Mouse (Mus musculus): ENCODE data around the gene Camk1.
"Not testable (repeated sequence)": the region's sequence is repeated elsewhere in the genome, so short reads cannot be mapped to it uniquely, and the experiment has no call there.

Gene Camk1

DNA sequence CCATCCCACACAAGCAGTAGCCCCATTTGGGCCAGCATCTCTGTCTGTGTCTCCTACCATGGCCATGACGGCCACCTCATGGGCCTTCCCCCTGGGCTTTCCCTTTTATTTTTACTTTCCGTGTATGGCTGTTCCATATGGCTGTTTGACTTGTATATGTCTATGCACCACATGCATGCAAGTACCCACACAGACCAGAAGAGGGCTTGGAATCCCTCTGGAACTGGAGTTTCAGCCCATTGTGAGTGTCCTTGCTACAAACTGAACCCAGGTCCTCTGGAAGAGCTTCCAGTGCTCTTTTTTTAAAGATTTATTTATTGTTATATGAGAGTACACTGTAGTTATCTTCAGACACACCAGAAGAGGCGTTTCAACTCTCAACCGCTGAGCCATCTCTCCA lies 17.7 kb upstream of the Camk1 start:
- no peak for DNase-seq (ENCODE audit: low spot score in 2 of 2)

DNA sequence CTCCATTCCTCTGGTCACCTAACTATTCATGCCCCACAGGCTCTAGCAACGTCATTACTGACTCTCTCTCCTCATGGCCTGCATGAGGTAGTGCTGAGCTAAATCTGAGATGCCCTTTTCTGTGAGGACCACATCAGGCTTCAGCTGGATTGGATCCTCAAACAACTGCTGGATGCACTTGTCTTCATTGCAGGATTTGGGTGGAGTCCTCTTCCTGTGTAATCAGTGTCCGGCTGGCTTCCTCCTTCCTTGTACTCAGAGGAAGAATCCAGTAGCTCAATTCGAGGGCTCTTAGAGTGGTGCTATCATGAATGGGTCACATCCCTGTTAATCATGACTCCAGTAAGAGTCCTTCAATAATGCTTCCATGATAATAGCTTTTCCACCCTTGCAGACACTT lies 9.9 kb upstream of the Camk1 start:
- DNase-seq (ENCODE audit: low spot score in 2 of 2): no peak

DNA sequence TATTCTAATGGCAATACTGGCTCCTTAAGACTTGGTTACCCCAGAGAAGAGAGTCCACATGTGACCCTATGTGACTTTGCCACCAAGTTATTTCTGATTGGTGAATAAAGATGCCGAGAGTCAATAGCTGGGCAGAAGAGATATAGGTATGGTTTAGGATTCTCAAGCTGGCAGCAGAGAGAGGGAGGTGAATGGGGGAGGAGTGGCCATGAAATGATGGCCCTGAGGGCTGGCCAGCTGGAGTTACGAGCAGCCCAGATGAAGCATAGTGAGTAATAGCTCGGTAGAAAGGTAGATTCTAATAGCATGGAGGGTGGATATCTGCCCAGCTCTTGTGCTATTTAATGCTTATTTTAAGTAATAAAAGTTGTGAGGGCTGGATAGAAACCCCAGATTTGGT lies 9.0 kb upstream of the Camk1 start:
- DNase-seq (ENCODE audit: low spot score in 2 of 2): no peak

DNA sequence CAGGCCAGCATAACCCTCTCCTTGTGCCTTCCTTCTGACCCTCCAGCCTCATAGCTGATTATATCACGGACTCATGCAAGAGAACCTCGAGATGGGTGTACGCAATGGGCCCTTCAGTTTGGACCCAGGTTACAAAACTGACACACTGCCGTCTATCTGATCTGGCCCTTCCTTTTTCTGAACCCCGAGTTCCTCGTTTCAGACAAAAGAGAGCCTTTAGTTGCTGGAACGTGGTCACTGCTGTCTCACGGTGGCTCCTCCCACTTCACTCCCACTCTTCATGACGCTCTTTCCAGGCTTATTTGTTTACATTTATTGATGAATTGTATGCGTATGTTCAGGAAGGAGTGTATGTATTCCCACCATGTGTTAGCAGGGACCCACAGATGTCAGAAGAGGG lies 7.9 kb upstream of the Camk1 start:
- DNase-seq (ENCODE audit: low spot score in 2 of 2): no peak

DNA sequence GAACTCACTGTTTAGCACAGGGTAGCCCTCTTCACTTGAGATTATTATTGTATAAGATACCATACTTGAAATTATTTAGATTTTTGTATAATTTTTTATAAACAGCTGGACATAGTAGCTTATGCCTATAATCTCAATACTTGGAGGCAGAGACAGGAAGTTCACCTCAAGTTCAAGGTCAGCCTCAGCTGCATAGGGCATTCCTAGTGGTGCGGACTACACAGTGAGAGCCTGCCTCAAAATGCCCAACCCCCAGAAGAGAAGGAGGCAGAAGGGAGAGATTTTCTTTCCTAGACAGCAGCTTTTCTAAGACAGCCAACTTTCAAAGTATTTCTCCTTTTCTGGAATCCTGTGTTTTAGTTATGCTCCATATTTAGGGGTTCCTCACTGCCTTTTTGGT lies 7.4 kb upstream of the Camk1 start:
- no peak for DNase-seq (ENCODE audit: low spot score in 2 of 2)

DNA sequence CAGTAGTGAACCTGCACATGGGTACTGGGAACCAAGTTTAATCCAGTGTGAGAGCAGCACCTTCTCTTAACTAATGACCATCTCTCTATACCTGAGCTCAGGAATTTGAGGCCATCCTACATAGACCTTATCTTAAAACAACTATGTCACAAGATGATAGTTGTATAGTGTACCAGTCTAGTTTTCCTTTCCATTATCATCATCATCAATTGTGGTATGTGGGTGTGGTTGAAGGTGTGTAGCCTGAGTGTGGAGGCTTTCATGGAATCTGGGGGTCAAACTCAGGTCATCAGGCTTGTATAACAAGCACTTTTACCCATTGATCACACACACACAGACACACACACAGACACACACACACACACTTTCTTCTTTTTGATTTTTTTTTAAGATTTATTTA lies 6.8 kb upstream of the Camk1 start:
- DNase-seq (ENCODE audit: low spot score in 2 of 2): no peak

DNA sequence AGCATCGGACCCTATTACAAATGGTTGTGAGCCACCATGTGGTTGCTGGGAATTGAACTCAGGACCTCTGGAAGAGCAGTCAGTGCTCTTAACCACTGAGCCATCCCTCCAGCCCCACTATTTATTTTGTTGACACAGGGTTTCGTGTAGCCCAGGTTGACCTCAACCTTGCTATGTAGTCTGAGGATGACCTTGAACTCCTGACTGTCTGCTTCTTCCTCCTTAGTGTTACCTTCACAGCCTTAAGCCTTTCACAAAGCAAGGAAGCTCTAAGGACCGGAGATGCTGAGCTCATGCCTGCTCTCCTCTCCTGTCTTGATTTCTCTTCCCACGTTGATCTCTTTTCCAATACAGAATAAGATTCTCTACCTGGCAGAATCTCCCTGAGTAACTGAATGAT lies 3.1 kb upstream of the Camk1 start:
- DNase-seq (ENCODE audit: low spot score in 2 of 2): no peak

DNA sequence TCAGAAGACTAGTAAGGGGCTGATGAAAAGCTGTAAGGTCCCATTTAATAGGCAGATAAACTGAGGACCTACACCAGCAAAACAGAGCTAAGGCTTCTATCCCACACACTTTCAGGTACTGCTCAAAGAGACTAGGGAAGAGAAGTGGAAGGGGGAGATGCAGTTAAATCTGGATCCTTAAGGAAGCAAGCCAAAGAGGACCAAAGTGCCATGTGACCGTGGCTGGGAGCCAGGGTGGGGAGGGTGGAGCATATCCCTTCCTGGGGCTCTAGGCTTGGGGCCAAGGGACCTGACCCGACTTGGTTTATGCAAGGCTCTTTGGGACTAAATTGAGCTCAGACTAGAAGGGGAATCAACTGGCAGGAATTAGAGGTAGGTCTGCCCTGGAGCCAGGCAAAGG lies 537 bp upstream of the Camk1 start:
- DNase-seq (ENCODE audit: low spot score in 2 of 2): peak; percentile 68 to 74

DNA sequence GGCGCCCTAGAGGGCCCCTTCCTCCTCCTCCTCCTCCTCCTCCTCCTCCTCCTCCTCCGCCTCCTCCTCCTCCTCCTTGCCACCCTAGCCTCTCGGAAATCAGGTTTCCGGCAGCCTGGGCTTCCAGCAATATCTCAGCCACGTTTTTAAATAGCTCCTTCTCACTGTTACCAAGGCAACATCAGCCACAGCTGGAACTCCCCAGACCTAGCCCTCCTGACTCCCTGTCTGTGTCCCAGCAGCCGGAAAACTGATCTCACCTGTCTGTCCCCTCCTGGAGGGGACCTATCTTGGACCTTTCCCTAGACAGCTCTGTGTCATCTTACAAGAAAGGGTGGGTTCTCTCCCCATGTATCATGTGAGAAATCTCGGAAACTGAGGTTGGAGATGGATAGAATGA lies 1.5 kb downstream of the Camk1 start:
- peak; percentile 57 to 70 for DNase-seq (ENCODE audit: low spot score in 2 of 2)

DNA sequence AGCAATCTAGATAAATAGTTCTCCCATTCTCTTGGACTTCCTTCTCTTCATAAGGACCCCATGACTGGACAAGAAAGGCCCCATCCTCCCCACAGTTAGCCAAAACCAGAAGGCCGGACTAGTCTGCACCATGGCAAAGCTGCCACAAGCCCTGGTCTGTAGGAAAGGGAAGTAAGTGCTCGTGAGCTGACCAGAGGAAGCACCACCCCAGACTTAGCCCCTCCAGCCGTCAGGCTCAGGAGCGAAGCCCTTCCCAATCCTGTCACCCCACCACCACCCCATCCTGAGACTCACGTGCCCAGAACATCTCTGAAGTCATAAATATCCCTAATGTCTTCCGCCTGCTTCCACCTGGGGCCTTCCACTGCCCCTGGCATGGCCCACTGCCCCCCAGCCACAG lies 2.2 kb downstream of the Camk1 start:
- DNase-seq (ENCODE audit: low spot score in 2 of 2): peak in 1 of 2 experiments; percentile 48

DNA sequence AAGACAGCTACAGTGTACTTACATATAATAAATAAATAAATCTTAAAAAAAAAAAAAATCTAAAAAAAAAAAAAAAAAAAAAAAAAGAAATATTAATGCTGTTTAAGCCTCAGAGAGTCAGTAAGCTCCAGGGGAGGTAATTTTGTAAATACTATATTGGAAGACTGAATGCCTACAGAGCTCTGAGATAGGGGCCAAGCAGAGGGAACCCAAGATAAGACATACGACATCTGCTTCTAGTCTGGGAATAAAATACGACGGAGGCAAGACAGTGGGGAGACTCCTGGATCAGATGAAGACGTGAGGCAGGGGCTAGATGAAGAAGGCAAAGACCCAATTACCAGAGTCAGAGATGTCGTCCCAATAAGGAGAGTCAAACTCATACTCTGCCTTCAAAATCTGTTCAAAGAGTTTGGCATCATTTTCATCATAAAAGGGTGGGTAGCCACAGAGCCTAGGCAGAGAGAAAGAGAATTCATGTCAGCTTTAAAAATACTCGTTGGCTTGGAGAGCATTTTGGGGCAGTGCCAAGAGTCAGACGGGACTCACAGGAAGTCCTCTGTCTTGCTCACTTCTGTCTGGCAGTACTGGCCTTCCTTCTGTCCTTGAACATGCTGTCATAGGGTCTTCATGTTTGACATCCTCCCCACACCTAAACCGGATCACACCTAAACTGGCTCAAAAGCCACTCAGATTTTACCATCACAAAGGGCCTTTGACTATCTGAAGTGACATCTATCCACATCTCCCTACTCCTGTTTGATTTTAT lies 6.7 kb downstream of the Camk1 start:
- DNase-seq (ENCODE audit: low spot score in 2 of 2): no peak

DNA sequence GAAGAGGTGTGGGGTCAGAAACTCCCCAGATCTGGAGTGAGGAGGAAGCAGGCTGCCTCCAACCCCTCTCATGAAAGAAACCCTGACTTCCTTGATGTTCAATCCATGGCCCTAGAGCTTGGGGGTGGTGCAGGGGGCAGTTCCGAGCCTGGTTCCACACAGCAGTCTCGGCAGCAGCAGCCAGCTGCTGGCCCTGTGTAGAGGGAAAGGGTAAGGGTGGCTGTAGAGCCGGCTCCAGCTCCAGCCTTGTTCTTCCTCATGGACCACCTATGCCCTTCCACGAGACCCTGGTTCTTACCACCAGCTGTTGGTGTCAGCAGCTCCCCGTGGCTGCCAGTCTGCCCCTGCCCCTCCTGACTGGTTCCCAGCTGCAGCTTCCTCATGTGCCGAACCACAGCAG lies 9.6 kb downstream of the Camk1 start:
- DNase-seq (ENCODE audit: low spot score in 2 of 2): no peak

DNA sequence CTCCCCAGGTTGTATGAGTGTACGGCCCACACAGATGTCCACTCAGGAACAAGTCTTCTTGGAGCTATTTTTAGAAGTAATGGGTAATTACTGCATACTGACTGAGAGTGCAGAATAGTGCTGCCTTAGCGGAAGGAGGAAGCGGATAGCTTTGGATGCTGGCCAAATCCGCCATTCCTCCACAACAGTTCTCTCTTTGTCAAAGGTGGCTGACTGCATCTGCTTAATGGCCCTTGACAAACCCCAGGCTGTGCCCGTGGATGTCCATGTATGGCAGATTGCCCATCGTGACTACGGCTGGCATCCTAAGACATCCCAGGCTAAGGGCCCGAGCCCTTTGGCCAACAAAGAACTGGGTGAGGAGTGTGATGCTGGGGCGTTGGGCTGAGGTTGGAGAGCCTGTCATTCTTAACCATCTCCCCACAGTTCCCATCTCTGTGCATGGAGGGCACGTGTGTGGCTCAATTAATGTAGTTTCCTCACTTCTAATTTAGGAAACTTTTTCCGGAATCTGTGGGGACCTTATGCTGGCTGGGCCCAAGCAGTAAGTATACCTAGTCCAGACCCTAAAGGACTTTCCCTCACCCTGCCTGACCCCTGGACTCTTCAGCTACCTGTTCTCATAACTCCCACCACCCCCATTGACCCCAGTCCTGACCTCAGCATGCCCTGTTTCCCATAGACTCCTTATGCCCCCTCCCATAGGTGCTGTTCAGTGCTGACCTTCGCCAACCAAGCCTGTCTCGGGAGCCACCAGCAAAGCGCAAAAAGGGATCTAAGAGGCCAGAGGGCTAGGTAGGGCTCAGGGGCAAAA lies 10.4 kb downstream of the Camk1 start:
- peak; percentile 86 to 90 for DNase-seq (ENCODE audit: low spot score in 2 of 2)

DNA sequence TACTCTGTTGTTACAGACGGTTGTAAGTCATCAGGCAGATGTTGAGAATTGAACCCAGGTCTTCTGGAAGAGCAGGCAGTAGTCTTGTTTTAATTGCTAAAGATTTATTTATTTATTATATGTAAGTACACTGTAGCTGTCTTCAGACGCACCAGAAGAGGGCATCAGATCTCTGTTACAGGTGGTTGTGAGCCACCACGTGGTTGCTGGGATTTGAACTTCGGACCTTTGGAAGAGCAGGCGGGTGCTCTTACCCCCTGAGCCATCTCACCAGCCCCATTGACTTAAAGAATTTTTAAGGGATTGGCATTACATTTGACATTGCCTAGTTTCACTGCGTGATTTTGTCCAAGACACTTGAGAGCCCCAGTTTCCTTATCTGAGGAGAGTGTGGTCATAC lies 11.1 kb downstream of the Camk1 start:
- DNase-seq (ENCODE audit: low spot score in 2 of 2): not testable (repeated sequence)

DNA sequence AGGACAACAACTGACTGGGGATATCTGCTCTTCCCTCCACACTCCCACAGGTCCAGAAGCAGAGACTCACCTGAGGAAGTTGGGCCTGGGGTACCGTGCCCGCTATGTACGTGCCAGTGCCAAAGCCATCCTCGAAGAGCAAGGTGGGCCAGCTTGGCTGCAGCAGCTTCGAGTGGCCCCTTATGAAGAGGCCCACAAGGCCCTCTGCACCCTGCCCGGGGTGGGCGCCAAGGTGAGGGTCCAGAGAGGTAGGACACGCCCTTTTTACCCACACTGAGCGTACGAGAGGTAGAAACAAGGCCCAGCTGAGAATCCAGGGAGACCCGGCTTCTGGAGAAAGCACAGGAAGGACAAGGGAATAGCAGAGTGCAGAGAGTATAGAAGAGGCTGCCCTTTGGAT lies 12.1 kb downstream of the Camk1 start:
- no peak for DNase-seq (ENCODE audit: low spot score in 2 of 2)

DNA sequence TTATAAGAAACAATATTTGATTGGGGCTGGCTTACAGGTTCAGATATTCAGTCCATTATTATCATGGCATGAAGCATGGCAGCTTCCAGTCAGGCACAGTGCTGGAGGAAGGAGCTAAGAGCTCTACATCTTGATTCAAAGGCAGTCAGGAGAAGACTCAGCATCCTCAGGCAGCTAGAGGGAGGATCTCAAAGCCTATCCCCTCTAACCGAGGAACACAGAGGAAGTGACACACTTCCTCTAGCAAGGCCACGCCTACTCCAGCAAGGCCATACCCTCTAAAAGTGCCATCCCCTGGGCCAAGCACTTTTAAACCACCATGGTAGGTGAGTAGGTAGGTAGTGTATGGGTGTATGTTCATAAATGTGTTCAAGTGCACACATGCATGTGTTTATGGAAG lies 13.2 kb downstream of the Camk1 start:
- DNase-seq (ENCODE audit: low spot score in 2 of 2): no peak

DNA sequence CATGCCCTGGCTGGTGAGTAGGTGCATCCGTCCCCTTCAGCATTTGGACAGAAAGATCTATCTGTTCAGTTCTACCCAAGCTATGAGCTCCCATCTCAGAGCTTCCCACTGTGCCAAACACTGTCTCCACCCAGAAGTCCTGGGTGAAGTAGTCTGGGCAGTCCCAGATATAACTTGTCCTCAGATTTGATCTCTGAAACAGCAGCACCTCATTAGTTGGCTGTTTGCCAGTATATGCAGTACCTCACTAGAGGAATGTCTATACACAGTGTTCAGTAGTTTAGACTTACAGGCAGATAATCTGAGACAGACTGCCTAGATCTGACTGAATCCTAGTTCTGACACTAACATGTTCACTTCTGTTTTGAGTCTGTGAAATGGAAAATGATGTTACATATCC lies 14.4 kb downstream of the Camk1 start:
- no peak for DNase-seq (ENCODE audit: low spot score in 2 of 2)

DNA sequence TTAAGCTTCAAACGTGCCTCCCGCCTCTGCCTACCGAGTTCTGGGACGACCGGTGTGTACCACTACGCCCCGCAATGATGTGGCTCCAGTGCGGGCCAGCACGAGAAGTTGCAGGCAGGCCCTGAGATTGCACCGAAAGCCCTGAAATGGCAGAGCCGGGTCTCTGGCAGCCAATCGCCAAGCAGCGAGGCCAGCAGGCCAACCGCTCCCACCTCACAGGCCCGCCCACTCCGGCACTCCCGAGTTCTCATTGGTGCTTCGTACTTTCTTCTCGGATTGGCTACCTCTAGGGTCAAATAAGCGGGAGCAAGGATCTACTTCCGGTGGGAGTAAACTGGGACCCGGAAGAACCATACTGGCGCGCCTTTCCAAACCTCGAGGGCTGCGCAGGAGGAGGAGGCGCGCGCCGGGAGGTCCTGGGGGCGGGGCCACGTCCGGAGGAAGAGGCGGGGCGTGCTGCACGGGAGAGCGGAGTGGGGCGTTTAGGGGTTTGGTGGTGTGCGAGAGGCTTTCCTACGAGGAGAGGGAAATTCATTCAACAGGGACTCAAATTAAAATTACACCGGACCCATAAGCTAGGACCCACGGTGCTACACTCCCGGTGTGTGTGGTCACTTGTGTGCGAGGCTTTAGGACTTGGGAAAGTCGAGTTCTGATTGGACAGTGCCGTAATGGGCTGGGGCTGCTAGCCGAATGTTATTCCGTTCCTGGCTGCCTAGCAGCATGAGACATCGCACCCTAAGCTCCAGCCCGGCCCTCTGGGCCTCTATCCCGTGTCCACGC lies 17.1 kb downstream of the Camk1 start, which contains the start of gene Ogg1:
TSS of gene Ogg1 (plus strand) at position 440 of the 783 bp plus-strand sequence.
- DNase-seq (ENCODE audit: low spot score in 2 of 2): peak; percentile 99 to 100

DNA sequence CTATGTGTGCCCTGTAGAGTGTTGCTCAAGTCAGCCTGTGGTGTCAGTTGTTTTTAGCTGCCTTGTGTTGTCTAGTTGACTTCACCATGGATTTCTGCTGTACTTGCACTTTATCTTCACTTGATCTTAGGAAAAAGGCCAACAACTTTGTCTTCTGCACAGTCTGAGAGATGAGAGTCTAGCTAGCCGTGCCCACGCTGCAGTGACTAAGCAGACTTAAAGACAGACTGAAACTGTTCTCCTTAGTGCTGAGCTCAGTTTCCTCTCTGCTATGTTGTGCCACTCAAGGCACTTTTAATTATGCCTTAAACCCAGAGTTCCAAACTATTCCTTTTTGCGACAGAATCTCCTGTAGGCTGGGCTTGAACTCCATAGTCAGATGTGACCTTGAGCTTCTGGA lies 27.8 kb downstream of the Camk1 start:
- DNase-seq (ENCODE audit: low spot score in 2 of 2): no peak

DNA sequence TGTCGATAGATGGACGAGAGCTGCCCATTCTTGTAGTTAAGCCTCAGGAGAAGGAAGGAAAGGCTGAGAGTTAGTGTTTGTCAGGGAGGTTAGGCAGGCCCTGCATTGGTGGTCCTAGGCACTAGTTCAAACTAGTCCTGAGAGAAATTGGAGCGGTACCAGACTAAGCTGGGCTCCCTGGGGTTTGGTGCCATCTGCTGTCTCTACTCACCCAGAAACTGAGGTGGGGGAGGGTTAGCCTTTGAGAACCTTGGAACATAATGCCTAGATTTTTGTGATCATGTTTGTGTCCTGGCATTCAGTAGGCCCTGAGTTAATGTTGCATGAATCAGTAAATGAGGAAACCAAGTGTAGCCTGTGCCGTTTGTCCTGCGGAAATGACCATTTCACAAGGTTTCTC lies 35.6 kb downstream of the Camk1 start:
- peak; percentile 59 to 68 for DNase-seq (ENCODE audit: low spot score in 2 of 2)

DNA sequence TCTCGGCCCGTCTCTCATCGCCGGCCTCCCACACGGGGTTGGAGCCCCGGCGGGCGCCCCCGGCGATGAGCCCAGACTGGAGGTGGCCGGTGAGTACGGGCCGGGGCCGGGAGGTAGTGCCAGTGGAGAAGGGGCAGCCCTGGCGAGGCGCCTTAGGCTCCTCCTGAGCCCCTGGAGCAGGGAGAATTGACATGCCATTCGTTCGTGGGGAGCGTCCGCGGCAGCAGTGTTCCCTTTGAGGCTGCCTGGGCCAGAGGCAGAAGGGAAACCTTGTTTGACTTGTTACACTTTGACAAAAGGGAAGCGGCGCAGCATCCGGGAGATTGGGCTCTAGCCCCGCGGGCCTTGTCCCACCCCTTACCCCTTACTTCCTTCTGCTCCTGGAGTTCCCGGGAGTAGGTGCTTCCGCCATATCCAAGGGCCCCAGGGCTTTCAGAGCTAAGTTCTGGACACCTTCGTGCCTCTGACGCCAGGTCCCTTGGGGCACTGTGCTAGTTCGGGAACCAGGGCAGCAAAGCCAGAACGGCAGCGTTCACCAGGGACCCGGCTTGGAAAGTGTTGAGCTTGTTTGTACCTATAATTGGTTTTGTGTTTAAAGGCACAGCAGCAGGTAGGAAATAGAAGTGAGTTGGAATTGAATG lies 36.2 kb downstream of the Camk1 start:
- peak; percentile 58 to 64 for DNase-seq (ENCODE audit: low spot score in 2 of 2)

DNA sequence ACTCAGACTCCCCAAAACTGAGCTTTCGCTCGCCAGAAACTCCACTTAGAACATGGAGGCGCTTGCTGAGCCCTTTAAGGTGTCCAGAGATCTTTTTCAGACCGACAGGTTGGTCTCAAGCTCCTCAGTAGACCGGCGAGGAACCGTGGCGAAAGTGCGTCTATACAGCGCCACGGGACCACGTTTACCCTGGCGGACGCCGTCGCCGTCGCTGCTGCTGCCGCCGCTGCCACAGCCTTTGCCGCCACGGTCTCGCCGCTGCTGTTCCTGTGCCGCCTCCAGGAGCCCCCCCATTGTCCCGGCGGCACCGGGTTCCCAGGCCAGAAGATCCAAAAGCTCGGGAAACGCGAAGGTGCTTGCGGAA lies 36.8 kb downstream of the Camk1 start, which contains the start of gene Brpf1:
TSS of gene Brpf1 (plus strand) at position 152 of the 364 bp plus-strand sequence.
- DNase-seq (ENCODE audit: low spot score in 2 of 2): no peak

Data from right cerebral cortex, postnatal 10 days (tissue).